Mouse (Mus musculus) bone marrow, adult 2 months (tissue): ENCODE measurements around the gene Ccdc33. TPM values are rescaled to one million over a fixed set of nuclear protein-coding genes. Genes with fewer than 3 reads are reported as not detected.

Experiments used
- H3K27ac ChIP-seq: fragments of 200-500 bp; 2 replicates; pipeline ENCODE4 v1.5.1; 2012; ENCODE audit warnings: low read depth, mild to moderate bottlenecking, control low read depth, inconsistent platforms, low read length; ENCODE audit not compliant: control insufficient read depth, poor library complexity, insufficient read depth
- H3K4me1 ChIP-seq: fragments of 200-500 bp; 2 replicates; pipeline ENCODE4 v1.6.1; 2011; ENCODE audit warnings: low read length; ENCODE audit not compliant: control insufficient read depth, insufficient read depth
- H3K4me3 ChIP-seq: fragments of 200-500 bp; replicated peaks from 2 replicates; pipeline ENCODE3; 2011; ENCODE audit warnings: mild to moderate bottlenecking, low read depth, low read length, control low read depth; ENCODE audit not compliant: control insufficient read depth
- CTCF ChIP-seq: fragments of 200-500 bp; IDR thresholded peaks from 2 replicates; pipeline ENCODE4 v1.5.1; 2011; ENCODE audit warnings: low read length, control low read depth; ENCODE audit not compliant: control insufficient read depth, insufficient read depth
- POLR2A ChIP-seq: fragments of 200-500 bp; IDR thresholded peaks from 2 replicates; pipeline ENCODE4 v1.6.1; 2011; ENCODE audit warnings: low read depth, mild to moderate bottlenecking, control low read depth, low read length, borderline replicate concordance; ENCODE audit not compliant: control insufficient read depth
- WGBS: fragments of 180-500 bp; shearing (Covaris S2); methylation state at CpG from one replicate; pipeline ENCODE4 v1.1.7; 2018; 5-methylcytosine and 5-hydroxymethylcytosine counted together
- polyA plus RNA-seq: library from polyadenylated mRNA; stranded (reverse); fragments of >200 nt; gene quantifications from 2 replicates; pipeline ENCODE4 v1.2.4, GENCODE M21; 2011; ENCODE audit warnings: low replicate concordance; ENCODE audit not compliant: missing spikeins, insufficient read depth, insufficient read length

Gene Ccdc33
- polyA plus RNA-seq, 1 experiment, result not detected

DNA sequence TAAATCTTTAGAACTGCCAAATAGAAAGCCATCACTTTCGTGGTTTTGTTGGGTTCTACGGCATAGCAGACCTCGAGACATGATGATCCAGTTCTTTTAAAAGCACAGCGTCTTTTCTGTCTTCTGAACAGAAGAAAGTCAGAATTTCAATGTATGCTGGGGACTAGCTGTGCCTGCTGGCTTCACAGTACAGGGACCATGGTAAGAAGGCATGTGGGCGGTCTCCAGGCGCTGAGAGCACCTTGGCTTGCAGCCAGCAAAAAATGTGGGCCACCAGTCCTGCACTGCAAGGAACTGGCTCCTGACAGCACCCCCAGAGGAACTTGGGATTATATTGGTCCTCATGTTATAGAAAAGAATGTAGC, 51.9 kb downstream of the Ccdc33 start:
- TF ChIP-seq POLR2A, result no peak
- no peak for TF ChIP-seq CTCF
- WGBS, result 57% methylated on average over 6 of the region's 6 CpGs
- H3K4me3 ChIP-seq, result no peak overlapping the region
- H3K27ac ChIP-seq, result no peak overlapping the region
- H3K4me1 ChIP-seq, result no peaks in the 10 kb centered on the region

DNA sequence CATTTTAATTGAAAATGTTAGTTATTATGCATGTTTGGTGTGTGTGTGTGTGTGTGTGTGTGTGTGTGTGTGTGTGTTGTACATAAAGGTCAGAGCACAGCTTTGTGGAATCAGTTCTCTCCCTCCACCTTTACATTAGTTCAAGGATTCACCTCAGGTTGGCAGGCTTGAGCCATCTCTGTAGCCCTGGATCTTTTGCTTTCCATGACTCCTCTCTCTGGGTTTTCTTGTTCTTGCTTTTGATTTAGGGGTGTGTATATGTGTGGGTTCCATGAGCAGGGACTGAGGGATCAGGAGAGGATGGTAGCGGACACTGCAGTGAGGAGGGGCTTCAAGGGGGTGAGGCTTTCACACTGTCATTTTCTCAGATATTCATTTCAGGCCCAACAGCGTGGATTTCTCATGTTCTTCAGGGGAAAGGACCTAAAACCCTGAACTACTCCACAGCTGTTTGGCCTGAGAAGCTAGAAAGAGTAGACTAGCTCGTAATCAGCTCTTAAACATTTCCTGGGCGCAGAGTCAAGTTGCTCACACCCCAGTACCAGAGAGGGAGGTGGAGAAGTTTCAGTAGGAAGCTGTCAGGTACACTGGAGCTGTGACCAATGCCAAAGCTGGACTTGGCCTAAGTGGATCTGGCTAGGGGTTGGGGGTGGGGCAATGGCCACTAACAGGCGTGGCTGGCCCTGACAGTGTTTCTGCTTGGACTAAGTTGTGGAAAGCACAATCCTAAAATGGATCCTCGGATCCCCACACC, 52.5 kb downstream of the Ccdc33 start:
- 70% methylated on average over 6 of the region's 6 CpGs for WGBS
- TF ChIP-seq CTCF (no peak), POLR2A (no peak)

DNA sequence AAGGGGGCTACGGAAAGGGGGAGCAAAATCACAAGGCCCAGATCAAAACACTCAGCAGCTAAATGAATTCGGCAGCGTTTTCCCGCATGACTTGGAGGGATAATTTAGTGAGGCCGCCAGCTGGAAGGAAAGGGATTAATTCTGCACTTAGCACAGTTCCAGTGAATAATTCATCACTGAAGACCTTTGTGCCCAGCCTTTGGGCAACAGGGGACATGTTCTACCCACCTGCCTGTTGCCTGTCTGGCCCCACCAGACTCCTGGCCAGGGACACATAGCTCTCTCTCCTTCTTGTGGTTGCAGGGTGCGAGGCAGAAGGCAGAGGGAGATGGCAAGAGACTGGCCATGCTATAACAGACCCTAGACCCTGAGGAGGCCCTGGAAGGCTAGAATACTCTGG, 53.1 kb downstream of the Ccdc33 start:
- Histone ChIP-seq H3K4me3 (no peak overlapping the region), H3K4me1 (no peaks in the 10 kb centered on the region), H3K27ac (no peak overlapping the region)
- WGBS, result 71% methylated on average over 6 of the region's 6 CpGs
- TF ChIP-seq POLR2A, result no peak
- TF ChIP-seq CTCF, result no peak

More for the DNA sequence above, 52.5 kb downstream of the Ccdc33 start:
- Histone ChIP-seq H3K27ac (no peak overlapping the region), H3K4me3 (no peak overlapping the region), H3K4me1 (no peaks in the 10 kb centered on the region)

DNA sequence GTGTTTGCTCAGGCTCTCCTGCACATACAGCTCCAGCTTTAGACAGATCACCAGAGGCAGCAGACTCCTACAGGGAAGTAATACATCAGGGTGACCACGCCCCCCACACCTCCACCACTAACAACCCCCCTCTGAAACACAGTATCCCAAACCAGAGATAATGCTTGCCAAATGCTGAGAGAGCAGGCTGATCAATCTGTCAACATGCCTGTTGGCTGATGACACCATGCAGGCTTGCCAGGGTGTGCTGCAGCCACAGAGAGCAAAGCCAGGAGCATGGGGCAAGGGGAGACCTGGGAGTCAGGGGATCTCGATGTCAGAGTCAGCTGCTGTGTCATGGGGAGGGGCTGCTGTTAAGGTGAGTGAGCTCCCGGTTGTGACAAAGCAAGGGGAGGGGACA, 55.1 kb downstream of the Ccdc33 start, which contains the start of gene Stra6:
TSS of gene Stra6 (plus strand) at position 258 of the 400 bp plus-strand sequence.
- Histone ChIP-seq H3K4me3 (no peak within 1 kb of the TSS), H3K4me1 (no peaks in the 10 kb centered on the region), H3K27ac (no peak within 1 kb of the TSS)
- 6% methylated on average over 3 of the region's 3 CpGs for WGBS
- no peak for TF ChIP-seq CTCF
- no peak for TF ChIP-seq POLR2A

DNA sequence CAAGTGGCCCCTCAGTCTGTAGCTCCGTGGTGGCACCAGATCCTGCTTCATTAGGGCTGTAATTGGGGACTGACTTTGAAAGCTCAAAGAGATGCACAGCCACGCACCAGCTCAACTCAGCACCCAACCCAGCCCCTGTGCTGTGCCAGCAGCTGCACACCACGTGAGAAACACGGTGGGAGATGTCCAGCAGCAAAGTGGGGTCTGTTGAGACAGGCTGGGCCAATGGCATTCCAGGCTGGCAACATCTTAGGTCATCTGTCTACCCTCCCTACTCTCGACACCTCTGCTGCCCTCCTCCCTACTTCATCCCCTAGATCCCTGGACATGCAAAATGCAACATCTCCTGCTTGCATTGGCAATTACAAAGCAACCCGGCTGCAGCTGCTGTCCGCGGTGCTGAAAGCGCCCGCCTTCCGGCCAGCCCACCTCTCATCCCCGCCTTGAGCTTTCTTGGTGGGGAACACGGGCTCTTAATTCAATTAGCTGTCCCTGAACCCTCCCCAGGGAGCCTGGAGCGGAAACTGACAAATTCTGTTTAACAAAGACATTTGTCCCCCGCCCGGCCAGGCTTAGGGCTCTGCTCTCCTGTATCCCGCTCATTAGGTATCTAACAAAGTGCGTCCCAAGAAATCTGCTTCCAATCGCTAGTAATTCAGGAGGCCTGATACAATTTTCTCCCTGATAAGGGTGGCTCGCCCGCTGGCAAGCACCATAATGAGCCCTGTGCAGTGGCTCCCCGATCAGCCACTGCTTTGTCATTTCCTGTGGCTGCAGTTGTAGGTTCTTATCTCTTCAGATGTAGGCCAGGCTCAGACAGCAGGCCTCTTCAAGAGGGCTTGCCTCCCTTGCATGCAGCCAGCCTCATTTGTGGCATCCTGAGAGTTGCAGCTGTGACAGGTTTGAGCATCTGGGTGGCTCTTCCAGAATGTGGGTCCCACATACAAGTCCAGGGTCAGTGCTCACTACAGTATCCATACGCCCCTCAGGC, 57.7 kb downstream of the Ccdc33 start:
- Histone ChIP-seq H3K4me3 (no peak overlapping the region), H3K4me1 (no peaks in the 10 kb centered on the region), H3K27ac (no peak overlapping the region)
- no peak for TF ChIP-seq CTCF
- no peak for TF ChIP-seq POLR2A
- 10% methylated on average over 23 of the region's 23 CpGs for WGBS

DNA sequence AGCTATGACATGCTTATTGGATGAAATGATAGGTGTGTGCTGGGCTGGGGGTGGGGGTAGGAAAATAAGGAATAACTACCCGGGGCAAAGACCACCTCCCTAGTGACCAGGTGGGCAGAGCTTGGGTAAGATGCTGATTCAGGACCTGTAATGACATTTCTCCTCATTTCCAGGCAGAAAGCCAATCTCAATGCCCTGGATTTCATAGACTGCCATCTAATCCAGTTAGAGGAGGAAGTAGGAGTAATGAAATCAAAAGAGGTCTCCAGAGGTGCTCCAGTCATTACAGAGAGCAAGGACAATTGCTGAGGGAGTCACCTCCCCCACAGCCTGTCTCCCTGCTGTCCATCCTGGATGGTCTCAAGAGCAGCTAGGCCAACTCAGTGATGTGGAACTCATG, 58.7 kb downstream of the Ccdc33 start:
- Histone ChIP-seq H3K4me1 (no peaks in the 10 kb centered on the region), H3K27ac (no peak overlapping the region), H3K4me3 (no peak overlapping the region)
- TF ChIP-seq CTCF (no peak), POLR2A (no peak)
- 31% methylated on average over 1 of the region's 1 CpGs for WGBS

DNA sequence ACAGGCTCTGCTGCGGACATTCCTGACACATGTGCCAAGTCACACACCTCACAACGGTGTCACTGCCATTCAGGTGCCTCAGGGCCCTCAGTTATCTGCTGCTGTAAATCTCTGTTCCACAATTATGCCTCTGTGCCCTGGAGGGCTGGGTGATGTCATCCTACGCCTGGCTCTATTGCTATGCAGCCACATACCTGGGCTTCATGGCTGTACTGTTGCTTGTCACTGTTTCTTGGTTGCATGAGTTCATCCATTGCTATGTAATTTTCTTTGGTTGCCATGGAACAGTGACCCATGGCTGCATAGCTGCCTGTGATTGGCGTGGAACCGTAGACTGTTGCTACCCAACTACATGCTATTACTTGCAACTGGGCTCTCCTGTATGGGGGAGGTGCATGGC, 63.0 kb downstream of the Ccdc33 start:
- H3K4me3 ChIP-seq, result no peak overlapping the region
- TF ChIP-seq CTCF (no peak), POLR2A (no peak)
- no peak overlapping the region for H3K27ac ChIP-seq
- 73% methylated on average over 5 of the region's 5 CpGs for WGBS
- H3K4me1 ChIP-seq, result no peaks in the 10 kb centered on the region

DNA sequence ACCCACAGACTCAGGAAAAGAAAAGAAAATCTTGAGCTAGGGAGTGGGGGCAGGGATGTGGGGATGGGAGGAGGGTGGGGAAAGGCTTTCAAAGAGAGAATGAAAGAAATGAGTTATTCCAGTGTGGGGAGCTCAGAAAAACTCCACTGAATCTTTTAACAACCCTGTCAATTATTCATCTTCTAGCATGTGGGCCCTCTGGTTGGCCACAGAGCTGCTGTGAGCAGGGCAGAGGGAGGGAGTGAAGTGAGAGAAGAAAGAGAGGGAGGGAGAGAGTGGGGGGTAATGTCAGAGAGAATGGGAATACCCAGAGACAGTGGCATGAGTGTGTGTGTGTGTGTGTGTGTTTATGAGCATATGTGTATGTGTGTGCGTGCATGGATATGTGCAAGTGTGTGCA, 64.6 kb downstream of the Ccdc33 start:
- Histone ChIP-seq H3K4me3 (no peak overlapping the region), H3K4me1 (no peaks in the 10 kb centered on the region), H3K27ac (no peak overlapping the region)
- 80% methylated on average over 1 of the region's 1 CpGs for WGBS
- TF ChIP-seq CTCF (no peak), POLR2A (no peak)
